Mouse (Mus musculus) left cerebral cortex, adult 6 months (tissue): Measurements from ENCODE around the gene 4933417A18Rik. TPM values are rescaled to one million over a fixed set of nuclear protein-coding genes. Genes with fewer than 3 reads are reported as not detected.

Source experiments
- long read RNA-seq, 2 experiments: library from polyadenylated mRNA; unstranded; transcript quantifications; one replicate each; pipeline ENCODE4 v2.0.0; 2019 to 2020
- polyA plus RNA-seq: library from polyadenylated mRNA; unstranded; fragments of <200 nt; fragmentation: Nextera tagmentation; gene quantifications from 2 replicates; pipeline ENCODE4 v1.2.3, GENCODE M21; 2021

4933417A18Rik gene
- polyA plus RNA-seq: not detected in 2 replicates
- long read RNA-seq, experiment 1: 0 reads
- long read RNA-seq, experiment 2: 0 reads

DNA sequence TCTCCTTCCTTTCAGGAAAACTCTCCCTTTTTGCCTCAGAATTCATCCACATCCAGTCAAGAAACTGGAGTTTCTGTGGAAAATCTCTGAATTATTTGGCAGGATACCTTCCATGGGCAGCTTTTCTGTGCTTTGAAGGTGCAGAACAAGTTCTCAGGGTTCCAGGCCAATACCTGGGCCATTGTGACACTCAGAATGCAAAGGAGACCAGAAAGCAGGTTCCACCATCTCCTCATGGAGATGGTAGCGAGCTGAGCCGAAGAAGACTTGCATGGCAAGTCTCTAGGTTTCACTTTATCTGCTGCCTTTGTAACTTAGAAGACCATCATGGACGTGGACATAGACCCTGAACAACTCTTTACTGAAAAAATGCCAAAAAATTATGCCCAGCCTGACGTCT, at the start of gene 4933417A18Rik, which contains the start of gene Fam217a:
Gene 4933417A18Rik, plus strand, starts transcription at position 200 of the 400 bp plus-strand sequence.
Gene Fam217a, minus strand, starts transcription at position 101 of the 400 bp plus-strand sequence.

GRCm38 (mm10) chr13:34875166-34875710, 49.0 kb upstream of the 4933417A18Rik start, which contains the start of gene Prpf4b:
TSS of gene Prpf4b (plus strand) at chr13:34875302.

DNA sequence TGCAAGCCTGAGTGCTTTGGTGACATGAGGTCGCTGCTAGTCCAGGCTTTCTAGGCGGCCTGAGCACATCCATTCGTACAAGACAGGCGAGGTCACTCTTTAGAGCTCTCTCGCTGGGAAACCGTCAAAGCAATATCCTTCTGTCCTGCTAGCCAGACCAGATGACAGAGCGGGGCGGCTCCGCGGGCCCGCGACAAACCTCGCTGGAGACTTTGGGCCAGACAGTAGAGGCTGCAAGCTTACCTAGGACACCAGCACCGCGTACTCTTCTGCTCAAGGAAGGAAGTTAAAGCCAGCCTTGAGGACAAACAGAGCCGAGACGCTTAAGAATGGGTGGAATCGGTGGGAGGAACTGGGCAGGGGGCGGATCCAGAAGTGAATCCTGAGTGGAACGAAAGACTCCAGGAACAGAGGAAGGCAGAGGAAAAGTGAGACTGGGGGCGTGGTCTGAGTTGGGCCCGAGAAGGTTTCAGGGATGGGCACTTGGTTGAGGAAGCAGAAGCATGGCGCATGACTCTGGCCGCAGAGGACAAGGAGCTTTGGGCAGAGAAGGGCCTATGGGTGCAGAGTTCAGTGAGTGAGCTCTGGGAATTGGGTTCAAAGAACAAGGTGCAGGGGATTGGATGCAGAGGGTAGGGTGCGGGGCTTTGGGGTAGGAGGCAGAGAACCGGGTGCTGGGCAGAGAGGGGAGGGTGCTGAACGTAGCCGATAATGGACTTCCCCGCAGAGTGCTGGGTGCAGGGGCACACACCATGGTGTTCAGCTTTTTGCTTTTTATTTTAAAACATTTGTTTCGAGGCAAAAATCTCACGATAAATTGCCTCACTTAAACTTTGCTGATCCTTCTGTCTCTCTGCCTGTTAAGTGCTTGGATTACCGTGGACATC, 39.5 kb downstream of the 4933417A18Rik start, which contains the start of gene Eci3:
Gene Eci3, minus strand, starts transcription at position 300 of the 887 bp plus-strand sequence.

Other genes starting within 250 kb of the 4933417A18Rik start
- gene Fam50b, start 189.6 kb upstream of the 4933417A18Rik start, polyA plus RNA-seq: not detected in 2 replicates
- gene Prpf4b, start 49.1 kb upstream of the 4933417A18Rik start, polyA plus RNA-seq: 27.1 and 29.9 TPM in 2 replicates
- 1.2 TPM in 2 replicates for gene Fam217a, start 99 bp upstream of the 4933417A18Rik start, polyA plus RNA-seq
- gene Eci3, start 39.4 kb downstream of the 4933417A18Rik start, polyA plus RNA-seq: 0.19 TPM in 1 of 2 replicates, not detected in the other
- 80.4 and 99.9 TPM in 2 replicates for gene Eci2, start 102.7 kb downstream of the 4933417A18Rik start, polyA plus RNA-seq